Mouse (Mus musculus): ENCODE results near the gene Srbd1.

Gene Srbd1

GRCm38 (mm10) chr17:85986181-85986580 lies 158.8 kb downstream of the Srbd1 start:
- intact Hi-C loops (cut with DNase I) = no loop called here

- intact Hi-C loops (cut with DNase I) = no loop called here
Observed at GRCm38 (mm10) chr17:85985131-85985530, 159.8 kb downstream of the Srbd1 start.

DNA sequence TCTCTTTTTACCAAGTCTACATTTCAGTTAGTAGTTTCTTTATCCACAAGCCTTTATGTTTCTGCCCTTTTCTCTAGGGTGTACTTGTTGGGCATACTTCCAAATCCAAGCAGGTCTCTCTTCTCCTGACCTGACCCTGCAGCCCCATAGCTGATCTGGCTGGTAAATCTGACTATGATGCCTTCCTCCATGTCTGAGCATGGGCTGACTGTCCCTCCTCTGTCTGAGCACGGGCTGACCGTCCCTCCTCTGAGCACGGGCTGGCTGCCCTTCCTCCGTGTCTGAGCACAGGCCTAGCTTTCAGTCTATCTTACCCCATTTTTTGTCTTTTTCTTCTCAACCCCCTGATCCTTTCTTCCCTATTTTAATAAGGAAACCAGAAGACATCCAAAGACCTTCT lies 162.7 kb downstream of the Srbd1 start:
- intact Hi-C loops (cut with DNase I) = no loop called here

- intact Hi-C loops (cut with DNase I) = no loop called here
Observed at GRCm38 (mm10) chr17:85981869-85982268, 163.1 kb downstream of the Srbd1 start.

DNA sequence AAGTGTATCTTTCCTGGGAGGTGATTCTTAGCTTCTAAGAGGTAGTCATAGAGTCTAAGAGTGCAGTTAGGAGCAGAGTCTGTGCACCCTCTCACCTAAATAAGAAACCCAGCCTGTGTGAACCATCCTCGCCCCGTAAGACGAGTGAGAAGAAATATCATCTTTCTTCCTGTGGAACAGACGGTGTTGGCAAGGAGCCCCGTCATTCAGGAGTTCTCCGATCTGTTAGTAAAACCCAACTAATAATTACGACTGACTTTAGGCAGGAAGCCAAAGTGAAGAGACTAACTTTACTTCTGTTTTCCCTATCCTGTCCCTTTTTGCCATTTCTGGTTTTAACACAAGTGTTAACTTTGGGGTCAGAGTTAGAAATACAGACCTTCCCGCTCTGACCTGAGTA lies 166.1 kb downstream of the Srbd1 start:
- intact Hi-C loops (cut with DNase I) = no loop called here

DNA sequence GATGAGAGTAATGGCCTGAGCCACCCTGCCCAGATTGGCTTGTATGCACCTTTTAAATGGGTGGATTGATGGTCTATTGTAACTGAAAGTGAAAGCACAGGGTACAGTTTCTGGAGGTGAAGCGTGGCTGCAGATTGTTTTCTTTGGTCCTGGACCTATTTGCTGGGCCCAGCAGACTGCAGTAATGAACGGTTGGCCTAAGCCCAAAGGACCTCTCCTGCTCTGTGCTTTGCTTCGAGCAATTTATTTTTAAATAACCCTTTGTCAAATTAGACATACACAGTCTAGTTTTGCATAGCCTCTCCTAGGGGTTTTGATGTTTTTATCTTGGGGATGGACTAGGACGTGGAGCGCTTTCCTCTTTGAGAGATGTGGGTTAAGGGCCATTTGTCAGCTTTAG lies 169.9 kb downstream of the Srbd1 start:
- intact Hi-C loops (cut with DNase I) = no loop called here

- intact Hi-C loops (cut with DNase I) = no loop called here
Observed at GRCm38 (mm10) chr17:85974591-85974990, 170.4 kb downstream of the Srbd1 start.

- intact Hi-C loops (cut with DNase I) = no loop called here
Observed at GRCm38 (mm10) chr17:85971120-85971519, 173.9 kb downstream of the Srbd1 start.

GRCm38 (mm10) chr17:85961653-85962052 lies 183.3 kb downstream of the Srbd1 start:
- intact Hi-C loops (cut with DNase I) = no loop called here

GRCm38 (mm10) chr17:85951771-85952170 lies 193.2 kb downstream of the Srbd1 start:
- intact Hi-C loops (cut with DNase I) = no loop called here

GRCm38 (mm10) chr17:85949919-85950505 lies 195.0 kb downstream of the Srbd1 start:
- intact Hi-C loops (cut with DNase I) = no loop called here

GRCm38 (mm10) chr17:85948911-85949909 lies 195.8 kb downstream of the Srbd1 start:
- intact Hi-C loops (cut with DNase I) = no loop called here

DNA sequence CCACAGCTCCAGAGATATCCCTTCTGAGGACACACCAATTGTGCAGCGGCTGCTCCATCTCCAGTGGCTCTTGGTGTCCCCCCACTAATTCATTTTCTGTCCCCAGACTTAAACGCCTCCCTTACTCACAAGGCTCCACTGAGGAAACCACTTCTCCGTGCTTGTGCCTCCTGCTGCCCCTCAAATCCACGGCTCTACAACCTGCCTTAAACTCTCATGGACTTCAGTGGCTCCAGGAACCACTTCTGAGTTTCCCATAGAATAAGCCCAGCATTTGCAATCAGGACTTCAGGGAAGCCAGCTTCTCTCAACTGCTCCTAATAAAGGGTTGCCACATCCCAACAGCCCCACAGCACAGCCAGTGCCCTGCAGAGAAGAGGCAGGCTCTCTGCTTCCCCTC lies 200.2 kb downstream of the Srbd1 start:
- intact Hi-C loops (cut with DNase I) = no loop called here

DNA sequence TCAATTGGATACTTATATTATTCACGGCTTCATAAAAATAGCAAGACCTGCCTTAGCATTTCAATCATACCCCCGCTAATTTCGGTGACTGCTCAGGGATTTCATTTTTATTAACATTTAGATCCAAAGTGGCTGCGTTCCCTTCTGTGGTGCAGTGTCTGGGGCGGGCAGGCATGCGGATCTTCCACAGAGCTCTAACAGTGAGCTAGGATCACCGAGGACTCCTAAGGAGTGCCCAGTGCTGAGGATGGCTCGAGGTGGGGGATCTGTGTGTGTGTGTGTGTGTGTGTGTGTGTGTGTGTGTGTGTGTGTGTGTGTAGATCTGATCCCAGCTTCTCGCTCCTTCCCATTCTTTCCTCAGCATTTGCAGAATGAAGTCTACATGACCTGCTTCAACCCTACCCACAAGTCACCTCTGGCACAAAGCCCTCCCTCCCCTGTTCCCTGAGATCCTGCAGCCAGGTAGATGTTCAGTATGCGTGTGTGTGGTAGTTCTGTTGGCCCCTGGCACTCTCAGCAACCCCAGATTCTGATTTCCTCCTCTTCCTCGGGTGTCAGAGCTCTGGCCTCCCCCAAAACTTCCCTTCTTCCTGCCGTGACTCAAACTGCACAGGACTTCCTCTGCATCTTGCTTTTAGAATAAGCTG lies 200.9 kb downstream of the Srbd1 start:
- intact Hi-C loops (cut with DNase I) = no loop called here

- intact Hi-C loops (cut with DNase I) = no loop called here
Observed at GRCm38 (mm10) chr17:85943551-85943981, 201.4 kb downstream of the Srbd1 start.

DNA sequence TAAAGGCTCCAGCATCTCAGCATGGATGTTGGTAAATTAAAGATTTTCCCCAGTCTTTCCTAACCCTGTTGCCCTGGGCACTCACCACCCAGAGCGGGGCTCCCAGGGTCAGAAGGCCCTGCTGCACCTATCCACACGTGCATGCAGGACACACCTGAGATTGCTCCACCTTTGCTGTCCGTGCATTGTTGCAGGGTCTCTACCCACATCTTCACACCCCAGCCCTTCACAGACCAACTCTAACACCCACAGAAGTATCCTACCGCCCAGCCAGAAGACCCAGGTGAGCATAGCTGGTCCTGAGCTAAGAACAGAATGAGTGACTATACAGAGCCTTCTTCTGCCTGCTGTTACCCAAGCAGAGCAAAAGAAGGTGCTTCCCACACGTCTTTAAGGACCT lies 201.9 kb downstream of the Srbd1 start:
- intact Hi-C loops (cut with DNase I) = no loop called here

DNA sequence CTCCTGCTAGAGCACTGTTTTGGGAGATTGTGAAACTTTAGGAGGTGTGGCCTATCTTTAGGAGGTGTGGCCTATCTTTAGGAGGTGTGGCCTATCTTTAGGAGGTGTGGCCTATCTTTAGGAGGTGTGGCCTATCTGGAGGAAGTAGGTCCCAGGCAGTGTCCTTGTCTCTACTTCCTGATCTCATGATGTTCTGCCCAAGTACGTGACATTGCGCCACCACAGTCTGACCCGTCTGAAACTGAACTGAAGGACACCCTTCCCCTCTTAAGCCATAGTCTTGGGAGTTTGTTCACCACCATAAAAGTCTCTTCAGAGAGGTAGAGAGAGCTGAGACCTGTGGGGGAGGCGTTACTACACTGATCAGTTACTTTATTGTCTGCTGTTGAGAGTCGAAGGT lies 202.9 kb downstream of the Srbd1 start:
- intact Hi-C loops (cut with DNase I) = no loop called here

GRCm38 (mm10) chr17:85941141-85941738 lies 203.7 kb downstream of the Srbd1 start:
- intact Hi-C loops (cut with DNase I) = no loop called here

- intact Hi-C loops (cut with DNase I) = no loop called here
Observed at GRCm38 (mm10) chr17:85937131-85937530, 207.8 kb downstream of the Srbd1 start.

DNA sequence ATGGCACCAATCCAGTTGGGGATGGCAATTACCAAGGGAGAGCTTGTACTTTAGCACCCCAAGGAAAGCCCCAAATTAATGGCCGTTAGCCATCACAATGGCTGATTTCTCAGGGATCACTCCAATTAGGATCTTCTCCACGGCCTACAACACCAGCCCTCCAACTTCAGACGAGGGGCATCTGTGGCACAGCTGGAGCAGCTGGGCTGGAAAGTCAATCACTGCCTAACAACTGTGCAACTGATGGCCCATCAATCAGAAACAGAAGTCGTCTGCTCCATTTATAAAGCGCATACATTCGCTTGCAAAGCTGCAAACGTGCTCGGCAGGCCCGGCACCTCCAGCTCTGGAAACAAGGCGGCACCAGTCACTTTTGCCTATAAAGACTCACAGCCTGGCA lies 209.7 kb downstream of the Srbd1 start:
- intact Hi-C loops (cut with DNase I) = no loop called here
